Mouse (Mus musculus): ENCODE measurements around the gene Ptk6. TPM values are rescaled to one million over a fixed set of nuclear protein-coding genes. Genes with fewer than 3 reads are reported as not detected.

The Ptk6 gene
- polyA plus RNA-seq (2012; rRNA removed), result 0.13 and 0.15 TPM in 2 replicates

GRCm38 (mm10) chr2:181202422-181202821 is at the start of gene Ptk6:
TSS of gene Ptk6 (minus strand) at chr2:181202789.
- Histone ChIP-seq H3K27ac (ENCODE audit: insufficient read depth, low read length) (no peak within 1 kb of the TSS), H3K4me1 (ENCODE audit: control insufficient read depth, insufficient read depth, insufficient read length) (no peaks in the 10 kb centered on the region; the same call in 1 of the 2 replicates), H3K36me3 (ENCODE audit: control insufficient read depth, insufficient read depth, low read length) (no peaks in the 10 kb centered on the region), H3K27me3 (ENCODE audit: control insufficient read depth, insufficient read depth, low read length) (no peaks in the 10 kb centered on the region), H3K4me3 (ENCODE audit: extremely low read depth, insufficient read depth, insufficient read length) (no peak within 1 kb of the TSS)
- 96% methylated on average over 3 of the region's 3 CpGs for WGBS
- TF ChIP-seq POLR2A (IDR thresholded peaks at IDR 0.05; ENCODE audit: low read depth, low read length) (no peak), CTCF (IDR thresholded peaks at IDR 0.05; ENCODE audit: extremely low read depth, insufficient read depth, insufficient read length, insufficient replicate concordance) (no peak)
- no peak for DNase-seq (ENCODE audit: low read depth in 1 of 2, low spot score in 2 of 2)

- no peak for DNase-seq (ENCODE audit: low read depth in 1 of 2, low spot score in 2 of 2)
- TF ChIP-seq POLR2A (IDR thresholded peaks at IDR 0.05; ENCODE audit: low read depth, low read length), result no peak
- no peak for TF ChIP-seq CTCF (IDR thresholded peaks at IDR 0.05; ENCODE audit: extremely low read depth, insufficient read depth, insufficient read length, insufficient replicate concordance)
- no peaks in the 10 kb centered on the region for H3K27me3 ChIP-seq (ENCODE audit: control insufficient read depth, insufficient read depth, low read length)
- no peaks in the 10 kb centered on the region for H3K4me1 ChIP-seq (ENCODE audit: control insufficient read depth, insufficient read depth, insufficient read length)
- WGBS, result 73% methylated on average over 1 of the region's 1 CpGs
- H3K27ac ChIP-seq (ENCODE audit: insufficient read depth, low read length), result no peak overlapping the region
- no peak overlapping the region for H3K4me3 ChIP-seq (ENCODE audit: extremely low read depth, insufficient read depth, insufficient read length)
- peaks cover 31% of the 10 kb centered on the region for H3K36me3 ChIP-seq (ENCODE audit: control insufficient read depth, insufficient read depth, low read length)
Observed at GRCm38 (mm10) chr2:181251841-181252240, 49.3 kb upstream of the Ptk6 start.

- DNase-seq (ENCODE audit: low read depth in 1 of 2, low spot score in 2 of 2), result no peak
- no peak overlapping the region for H3K27ac ChIP-seq (ENCODE audit: insufficient read depth, low read length)
- H3K4me1 ChIP-seq (ENCODE audit: control insufficient read depth, insufficient read depth, insufficient read length), result peaks cover under 1% of the 10 kb centered on the region; the same call in 1 of the 2 replicates
- peaks cover 17% of the 10 kb centered on the region for H3K36me3 ChIP-seq (ENCODE audit: control insufficient read depth, insufficient read depth, low read length)
- H3K4me3 ChIP-seq (ENCODE audit: extremely low read depth, insufficient read depth, insufficient read length), result no peak overlapping the region
- 88% methylated on average over 10 of the region's 10 CpGs for WGBS
- no peaks in the 10 kb centered on the region for H3K27me3 ChIP-seq (ENCODE audit: control insufficient read depth, insufficient read depth, low read length)
- no peak for TF ChIP-seq CTCF (IDR thresholded peaks at IDR 0.05; ENCODE audit: extremely low read depth, insufficient read depth, insufficient read length, insufficient replicate concordance)
- TF ChIP-seq POLR2A (IDR thresholded peaks at IDR 0.05; ENCODE audit: low read depth, low read length), result no peak
Observed at GRCm38 (mm10) chr2:181249217-181249616, 46.6 kb upstream of the Ptk6 start.

- H3K4me1 ChIP-seq (ENCODE audit: control insufficient read depth, insufficient read depth, insufficient read length), result peaks cover 21% of the 10 kb centered on the region
- no peaks in the 10 kb centered on the region for H3K27me3 ChIP-seq (ENCODE audit: control insufficient read depth, insufficient read depth, low read length)
- no peak overlapping the region for H3K27ac ChIP-seq (ENCODE audit: insufficient read depth, low read length)
- TF ChIP-seq CTCF (IDR thresholded peaks at IDR 0.05; ENCODE audit: extremely low read depth, insufficient read depth, insufficient read length, insufficient replicate concordance) (no peak), POLR2A (IDR thresholded peaks at IDR 0.05; ENCODE audit: low read depth, low read length) (no peak)
- H3K4me3 ChIP-seq (ENCODE audit: extremely low read depth, insufficient read depth, insufficient read length), result no peak overlapping the region
- 86% methylated on average over 2 of the region's 2 CpGs for WGBS
- H3K36me3 ChIP-seq (ENCODE audit: control insufficient read depth, insufficient read depth, low read length), result peaks cover 7% of the 10 kb centered on the region
- DNase-seq (ENCODE audit: low read depth in 1 of 2, low spot score in 2 of 2), result no peak
Observed at GRCm38 (mm10) chr2:181245031-181245430, 42.4 kb upstream of the Ptk6 start.

GRCm38 (mm10) chr2:181243706-181244394 is 41.3 kb upstream of the Ptk6 start:
- peak overlapping the region; percentile 16; the same call in 1 of the 2 replicates for H3K4me3 ChIP-seq (ENCODE audit: extremely low read depth, insufficient read depth, insufficient read length)
- H3K4me1 ChIP-seq (ENCODE audit: control insufficient read depth, insufficient read depth, insufficient read length), result peaks cover 30% of the 10 kb centered on the region
- peak in 1 of 2 experiments; percentile 39 for DNase-seq (ENCODE audit: low read depth in 1 of 2, low spot score in 2 of 2)
- H3K27ac ChIP-seq (ENCODE audit: insufficient read depth, low read length), result peak overlapping the region; percentile 40
- H3K36me3 ChIP-seq (ENCODE audit: control insufficient read depth, insufficient read depth, low read length), result peaks cover 13% of the 10 kb centered on the region
- 21% methylated on average over 11 of the region's 11 CpGs for WGBS
- H3K27me3 ChIP-seq (ENCODE audit: control insufficient read depth, insufficient read depth, low read length), result no peaks in the 10 kb centered on the region
- no peak for TF ChIP-seq CTCF (IDR thresholded peaks at IDR 0.05; ENCODE audit: extremely low read depth, insufficient read depth, insufficient read length, insufficient replicate concordance)
- no peak for TF ChIP-seq POLR2A (IDR thresholded peaks at IDR 0.05; ENCODE audit: low read depth, low read length)

- Histone ChIP-seq H3K36me3 (ENCODE audit: control insufficient read depth, insufficient read depth, low read length) (peaks cover 25% of the 10 kb centered on the region), H3K27me3 (ENCODE audit: control insufficient read depth, insufficient read depth, low read length) (no peaks in the 10 kb centered on the region), H3K4me3 (ENCODE audit: extremely low read depth, insufficient read depth, insufficient read length) (no peak overlapping the region), H3K27ac (ENCODE audit: insufficient read depth, low read length) (no peak overlapping the region), H3K4me1 (ENCODE audit: control insufficient read depth, insufficient read depth, insufficient read length) (peaks cover 36% of the 10 kb centered on the region)
- TF ChIP-seq POLR2A (IDR thresholded peaks at IDR 0.05; ENCODE audit: low read depth, low read length), result no peak
- TF ChIP-seq CTCF (IDR thresholded peaks at IDR 0.05; ENCODE audit: extremely low read depth, insufficient read depth, insufficient read length, insufficient replicate concordance), result no peak
- WGBS, result 64% methylated on average over 3 of the region's 3 CpGs
- DNase-seq (ENCODE audit: low read depth in 1 of 2, low spot score in 2 of 2), result no peak
Observed at GRCm38 (mm10) chr2:181242314-181242665, 39.7 kb upstream of the Ptk6 start.

Measured in spleen, adult 2 months (tissue).